Mouse (Mus musculus) testis, adult 2 months (tissue): ENCODE measurements around the gene Fuca1. TPM values are rescaled to one million over a fixed set of nuclear protein-coding genes. Genes with fewer than 3 reads are reported as not detected.

Experiments
- H3K27ac ChIP-seq: fragments of 200-500 bp; 2 replicates; pipeline ENCODE4 v1.5.1; 2012; ENCODE audit warnings: low read depth, low read length; ENCODE audit not compliant: control insufficient read depth, insufficient read depth
- H3K27me3 ChIP-seq: fragments of 200-500 bp; 2 replicates; pipeline ENCODE4 v1.6.1; 2012; ENCODE audit warnings: mild to moderate bottlenecking, low read length, moderate library complexity; ENCODE audit not compliant: control insufficient read depth, insufficient read depth
- H3K36me3 ChIP-seq: fragments of 200-500 bp; 2 replicates; pipeline ENCODE4 v1.6.1; 2012; ENCODE audit warnings: mild to moderate bottlenecking, low read length; ENCODE audit not compliant: control insufficient read depth, insufficient read depth
- H3K4me1 ChIP-seq: fragments of 200-500 bp; 2 replicates; pipeline ENCODE4 v1.6.1; 2012; ENCODE audit warnings: low read length; ENCODE audit not compliant: control insufficient read depth, insufficient read depth
- H3K4me3 ChIP-seq: fragments of 200-500 bp; 2 replicates; pipeline ENCODE4 v1.5.1; 2012; ENCODE audit warnings: low read depth, mild to moderate bottlenecking, low read length, moderate library complexity, mixed read lengths; ENCODE audit not compliant: control insufficient read depth
- CTCF ChIP-seq: fragments of 200-500 bp; IDR thresholded peaks from 2 replicates; pipeline ENCODE4 v1.5.1; 2012; ENCODE audit warnings: low read depth, mild to moderate bottlenecking, inconsistent platforms, low read length, moderate library complexity; ENCODE audit not compliant: control insufficient read depth, insufficient read depth, insufficient replicate concordance
- POLR2A ChIP-seq: fragments of 200-500 bp; IDR thresholded peaks from 2 replicates; pipeline ENCODE4 v1.6.1; 2012; ENCODE audit warnings: low read depth, mild to moderate bottlenecking, inconsistent platforms, low read length, moderate library complexity; ENCODE audit not compliant: control insufficient read depth
- polyA plus RNA-seq: library from polyadenylated mRNA; depleted of rRNA; stranded (reverse); fragments of >200 nt; gene quantifications from 2 replicates; pipeline ENCODE4 v1.2.3, GENCODE M21; 2012

Fuca1 gene
- polyA plus RNA-seq, 1 experiment, result 84.0 TPM

DNA sequence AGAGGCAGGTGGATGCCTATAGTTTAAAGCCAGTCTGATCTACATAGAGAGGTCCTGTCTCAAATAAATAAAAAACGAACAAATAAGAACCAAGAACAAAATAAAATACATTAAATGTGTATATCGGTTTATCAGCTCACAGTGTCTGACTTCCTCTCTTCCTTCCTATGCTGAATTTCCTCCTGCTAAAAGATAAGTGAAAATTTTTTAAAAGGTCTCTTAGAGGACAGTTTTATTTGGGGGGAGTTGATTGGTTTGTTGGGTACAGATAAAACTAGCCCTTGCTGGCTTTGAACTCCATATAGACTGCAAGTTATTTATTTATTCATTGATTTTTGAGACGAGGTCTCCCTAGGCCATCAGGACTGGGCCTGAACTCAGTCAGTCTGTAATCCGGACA lies 7.1 kb upstream of the Fuca1 start:
- Histone ChIP-seq H3K4me3 (no peak overlapping the region), H3K4me1 (peaks cover 4% of the 10 kb centered on the region), H3K36me3 (no peaks in the 10 kb centered on the region), H3K27ac (no peak overlapping the region), H3K27me3 (no peaks in the 10 kb centered on the region)
- TF ChIP-seq CTCF, result no peak
- TF ChIP-seq POLR2A, result no peak

DNA sequence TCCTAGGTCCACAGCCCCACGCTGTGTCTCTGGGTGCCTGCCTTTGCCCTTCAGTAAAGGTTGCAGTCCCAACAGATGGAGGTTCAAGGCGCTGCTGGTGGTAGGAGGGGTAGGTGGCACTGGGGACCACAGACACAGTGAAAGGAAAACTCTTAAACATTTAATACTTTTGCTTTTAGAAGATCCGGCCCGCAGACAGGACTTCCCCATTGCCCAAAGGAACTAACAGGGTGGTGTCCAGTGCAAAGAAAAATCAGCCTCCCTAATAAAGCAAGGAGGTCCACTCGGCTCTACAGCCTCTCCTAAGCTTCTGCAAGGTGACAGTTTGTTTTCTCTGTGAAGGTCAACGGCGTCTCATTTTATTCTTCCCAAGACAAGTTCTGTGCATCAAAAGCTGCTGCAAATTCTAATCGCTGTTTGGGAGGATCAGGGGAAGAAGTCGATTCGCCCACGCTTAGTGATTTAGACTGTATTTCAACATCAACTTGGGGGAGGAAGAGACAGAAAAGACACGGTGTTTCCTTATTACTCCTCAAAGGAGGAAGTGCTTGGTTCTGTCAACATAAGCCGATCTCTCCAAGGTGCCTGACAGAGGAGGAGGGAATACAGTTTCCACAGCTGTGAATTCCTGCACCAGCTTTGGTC lies 1.8 kb upstream of the Fuca1 start:
- TF ChIP-seq CTCF (no peak), POLR2A (no peak)
- Histone ChIP-seq H3K27ac (peak overlapping the region; percentile 45; the same call in 1 of the 2 replicates), H3K36me3 (no peaks in the 10 kb centered on the region)

DNA sequence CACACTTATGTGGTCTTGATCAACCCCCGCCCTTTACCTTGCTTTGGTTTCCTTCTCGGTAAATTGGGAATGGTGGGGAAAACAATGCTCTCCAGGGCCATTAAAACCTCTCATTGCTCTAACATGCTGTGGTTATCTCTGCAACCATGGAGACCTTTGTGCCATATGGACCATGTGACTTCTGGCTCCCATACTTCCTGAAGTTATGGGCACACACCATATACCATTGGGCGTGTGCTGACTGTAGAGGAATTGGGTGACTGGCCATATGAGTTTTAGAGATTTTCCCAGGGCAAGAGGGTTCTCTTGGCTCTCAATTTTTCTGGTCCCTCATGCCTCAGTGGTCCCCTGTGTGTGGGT lies 1.3 kb upstream of the Fuca1 start:
- TF ChIP-seq POLR2A (no peak), CTCF (no peak)
- Histone ChIP-seq H3K4me1 (peaks cover 16% of the 10 kb centered on the region), H3K27ac (peak overlapping the region; percentile 45; the same call in 1 of the 2 replicates), H3K36me3 (no peaks in the 10 kb centered on the region), H3K27me3 (no peaks in the 10 kb centered on the region), H3K4me3 (no peak overlapping the region)

More for the DNA sequence above, 1.8 kb upstream of the Fuca1 start:
- peaks cover 16% of the 10 kb centered on the region for H3K4me1 ChIP-seq
- H3K4me3 ChIP-seq, result no peak overlapping the region
- no peaks in the 10 kb centered on the region for H3K27me3 ChIP-seq

DNA sequence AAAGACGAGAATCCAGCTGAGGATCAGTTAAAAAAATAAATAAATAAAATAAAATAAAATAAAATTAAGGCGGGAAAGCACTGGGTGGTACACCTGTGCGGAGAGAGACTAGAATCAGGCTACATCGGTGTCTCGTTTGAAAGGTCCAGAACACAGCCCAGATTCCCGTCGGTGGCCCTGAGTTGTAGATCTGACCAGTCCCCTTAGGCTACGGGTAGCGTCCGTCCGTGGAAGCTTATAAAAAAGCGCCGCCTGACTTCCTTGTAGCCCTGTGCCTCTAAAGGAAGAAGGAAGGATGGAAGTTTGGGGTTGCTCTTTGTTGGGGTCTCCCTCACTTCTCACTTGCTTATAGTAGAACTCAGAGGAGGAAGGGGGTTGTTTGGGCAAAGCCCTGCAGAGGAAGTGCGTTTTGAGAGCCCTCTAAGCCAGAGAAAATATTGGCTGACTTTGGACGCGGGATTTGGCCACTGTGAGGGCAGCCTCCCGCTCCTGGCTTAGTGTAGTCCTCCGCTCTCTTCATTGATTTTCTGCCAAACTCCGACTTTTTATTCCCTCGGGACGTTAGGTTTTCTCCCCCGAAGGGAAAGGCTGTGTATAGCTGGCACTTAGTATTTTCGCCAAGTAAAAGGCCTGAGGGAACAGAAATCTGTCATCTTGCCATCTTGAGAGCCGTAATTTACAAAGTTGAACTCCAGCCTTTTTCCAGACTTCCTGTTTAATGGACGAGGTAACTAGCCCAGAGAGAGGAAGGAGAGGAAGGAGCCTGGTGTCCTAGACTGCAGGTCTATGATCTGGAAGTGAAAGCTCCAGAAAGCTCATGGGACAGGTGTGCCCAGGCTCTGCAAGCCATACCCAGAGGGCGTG lies 954 bp downstream of the Fuca1 start:
- TF ChIP-seq CTCF (no peak), POLR2A (no peak)
- no peaks in the 10 kb centered on the region; the same call in 1 of the 2 replicates for H3K36me3 ChIP-seq
- H3K4me1 ChIP-seq, result peaks cover 16% of the 10 kb centered on the region
- H3K27ac ChIP-seq, result peak overlapping the region; percentile 33
- peak overlapping the region; percentile 90 for H3K4me3 ChIP-seq
- no peaks in the 10 kb centered on the region for H3K27me3 ChIP-seq

DNA sequence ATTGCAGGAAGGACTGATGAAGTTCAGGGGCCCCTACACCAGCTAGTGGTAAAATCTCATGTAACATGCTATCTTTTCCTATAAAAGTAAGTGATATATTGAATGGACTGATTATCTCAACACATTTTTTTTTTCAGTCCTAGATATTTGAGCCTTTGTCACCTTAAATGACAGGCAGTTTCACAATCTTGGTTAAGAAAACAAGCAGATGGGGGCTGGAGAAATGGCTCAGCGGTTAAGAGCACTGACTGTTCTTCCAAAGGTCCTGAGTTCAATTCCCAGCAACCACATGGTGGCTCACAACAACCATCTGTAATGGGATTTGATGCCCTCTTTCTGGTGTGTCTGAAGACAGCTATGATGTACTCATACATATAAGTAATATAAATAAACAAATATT lies 1.7 kb downstream of the Fuca1 start:
- Histone ChIP-seq H3K27ac (no peak overlapping the region), H3K4me1 (peaks cover 12% of the 10 kb centered on the region), H3K36me3 (no peaks in the 10 kb centered on the region; the same call in 1 of the 2 replicates), H3K27me3 (no peaks in the 10 kb centered on the region), H3K4me3 (no peak overlapping the region)
- TF ChIP-seq CTCF, result no peak
- no peak for TF ChIP-seq POLR2A

DNA sequence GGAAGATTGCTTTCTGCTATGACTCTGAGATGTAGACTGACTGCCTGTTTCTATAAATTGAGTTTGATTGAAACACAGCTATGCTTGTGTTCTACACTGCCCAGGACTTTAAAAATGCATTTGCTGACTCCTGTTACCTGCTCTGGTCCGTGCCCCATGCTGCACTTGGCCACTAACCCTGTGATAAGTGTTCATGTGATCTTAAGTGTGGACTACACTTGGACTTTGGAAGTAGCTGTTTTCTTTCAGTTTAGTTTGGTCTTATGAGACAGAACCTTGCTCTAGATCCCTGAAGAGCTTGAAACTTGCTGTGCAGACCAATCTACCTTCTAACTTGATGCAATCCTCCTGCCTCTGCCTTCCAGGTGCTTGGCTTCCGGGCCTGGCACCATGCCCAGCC lies 3.9 kb downstream of the Fuca1 start:
- peaks cover 12% of the 10 kb centered on the region for H3K4me1 ChIP-seq
- no peaks in the 10 kb centered on the region for H3K27me3 ChIP-seq
- H3K36me3 ChIP-seq, result no peaks in the 10 kb centered on the region; the same call in 1 of the 2 replicates
- no peak overlapping the region for H3K27ac ChIP-seq
- TF ChIP-seq CTCF (no peak), POLR2A (no peak)
- no peak overlapping the region for H3K4me3 ChIP-seq

DNA sequence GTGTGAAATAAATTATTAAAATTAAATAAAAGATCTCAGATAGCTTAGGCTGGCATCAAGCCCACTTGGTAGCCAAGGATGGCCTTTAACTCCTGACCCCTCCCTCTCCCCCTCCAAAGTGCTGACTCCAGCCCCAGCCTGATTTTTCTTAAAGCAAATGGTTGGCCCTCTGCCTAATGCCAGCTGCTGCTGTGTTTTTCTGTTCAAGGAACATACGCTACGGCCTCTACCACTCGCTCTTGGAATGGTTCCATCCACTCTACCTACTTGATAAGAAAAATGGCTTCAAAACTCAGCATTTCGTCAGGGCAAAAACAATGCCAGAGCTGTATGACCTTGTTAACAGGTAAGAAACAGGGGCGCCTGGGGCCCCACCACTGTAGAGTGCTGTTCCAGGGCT lies 4.8 kb downstream of the Fuca1 start:
- Histone ChIP-seq H3K27me3 (no peaks in the 10 kb centered on the region), H3K27ac (no peak overlapping the region; the same call in 1 of the 2 replicates), H3K36me3 (no peaks in the 10 kb centered on the region; the same call in 1 of the 2 replicates), H3K4me3 (no peak overlapping the region), H3K4me1 (peaks cover 8% of the 10 kb centered on the region)
- TF ChIP-seq POLR2A, result no peak
- no peak for TF ChIP-seq CTCF
